Mouse (Mus musculus) heart, postnatal 25 days (tissue): ENCODE measurements around the gene Grn. TPM values are rescaled to one million over a fixed set of nuclear protein-coding genes. Genes with fewer than 3 reads are reported as not detected.
"Not testable (repeated sequence)": the region's sequence is repeated elsewhere in the genome, so short reads cannot be mapped to it uniquely, and the experiment has no call there.

Experiments used
- DNase-seq: peaks from one replicate; pipeline ENCODE4 v3.0.0; 2022; ENCODE audit warnings: low spot score
- intact Hi-C: fragments of 180-260 bp; cut with DNase I; formaldehyde crosslinking; loops from one replicate; pipeline ENCODE4 v1.15.1; 2025
- total RNA-seq, 2 experiments: library from RNA; stranded (reverse); gene quantifications; 2 replicates each; pipeline ENCODE4 v1.2.3; 2021

The Grn gene
- total RNA-seq, 2 experiments from 2014 or later = 101 to 104 TPM

DNA sequence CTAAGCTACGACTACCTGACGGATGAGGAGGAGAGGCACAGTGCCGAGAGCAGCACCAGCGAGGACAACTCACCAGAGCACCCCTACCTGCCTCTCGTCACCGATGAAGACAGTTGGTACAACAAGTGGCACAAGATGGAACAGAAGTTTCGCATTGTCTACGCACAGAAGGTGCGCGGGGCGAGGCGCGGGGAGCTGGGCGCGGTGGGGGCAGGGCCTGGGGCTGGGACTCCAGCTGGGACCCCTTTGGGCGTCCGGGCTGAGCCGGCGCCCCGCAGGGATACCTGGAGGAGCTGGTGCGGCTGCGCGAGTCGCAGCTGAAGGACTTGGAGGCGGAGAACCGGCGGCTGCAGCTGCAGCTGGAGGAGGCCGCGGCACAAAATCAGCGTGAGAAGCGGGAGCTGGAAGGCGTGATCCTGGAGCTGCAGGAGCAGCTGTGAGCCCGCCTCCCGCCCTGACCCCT, 30.5 kb upstream of the Grn start:
- no peak for DNase-seq
- intact Hi-C loops = no loop called here

DNA sequence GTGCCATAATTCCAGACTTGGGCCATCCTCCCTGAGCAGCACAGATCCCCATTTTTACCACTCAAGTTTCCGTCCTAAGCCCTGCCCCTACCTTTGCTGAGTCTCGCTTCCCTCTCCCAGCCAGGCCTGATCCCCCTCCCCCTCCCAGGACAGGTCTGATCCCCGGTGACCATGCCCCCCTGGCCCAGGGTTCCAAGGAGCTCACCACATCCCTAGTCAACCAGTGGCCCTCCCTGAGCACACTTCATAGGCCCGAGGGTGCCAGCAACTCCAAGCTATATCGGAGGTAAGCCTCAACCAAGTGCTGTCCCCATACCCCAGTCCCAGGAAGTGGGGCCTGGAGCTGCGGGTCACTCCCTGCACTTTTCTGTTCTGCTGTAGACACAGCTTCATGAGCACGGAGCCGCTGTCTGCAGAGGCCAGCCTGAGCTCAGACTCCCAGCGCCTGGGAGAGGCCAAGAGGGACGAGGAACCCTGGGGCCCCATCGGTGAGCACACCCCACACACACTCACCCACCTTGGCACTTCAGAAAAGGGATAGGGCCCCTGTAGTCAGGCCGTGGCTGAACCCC, 29.5 kb upstream of the Grn start:
- DNase-seq = no peak

DNA sequence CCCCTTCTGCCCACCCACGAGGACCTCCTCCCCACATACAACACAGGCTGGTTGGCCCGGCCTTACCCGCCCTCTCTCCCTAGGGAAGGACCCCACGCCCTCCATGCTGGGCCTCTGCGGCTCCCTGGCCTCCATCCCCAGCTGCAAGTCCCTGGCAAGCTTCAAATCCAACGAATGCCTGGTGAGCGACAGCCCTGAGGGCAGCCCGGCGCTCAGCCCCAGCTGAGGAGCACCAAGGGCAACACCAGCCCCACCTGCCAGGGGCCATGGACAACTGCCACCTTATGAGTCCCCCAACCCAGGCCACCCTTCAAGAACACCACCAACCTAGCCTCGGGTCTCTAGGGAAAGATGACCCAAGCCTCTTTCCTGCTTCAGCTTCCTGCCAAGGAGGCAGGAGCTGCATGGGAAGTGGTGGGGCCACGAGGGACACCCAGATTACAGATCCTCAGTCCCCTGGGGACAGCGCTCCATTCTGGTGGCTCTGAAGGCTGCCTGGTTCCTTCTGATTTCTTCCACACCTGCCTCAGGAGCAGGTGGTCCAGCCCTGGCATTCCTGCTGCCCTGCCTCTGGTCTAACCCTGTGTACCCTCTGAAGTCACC, 28.1 kb upstream of the Grn start:
- no peak for DNase-seq
- intact Hi-C loops = no loop called here

More for the DNA sequence above, 29.5 kb upstream of the Grn start:
- intact Hi-C loops = no loop called here

DNA sequence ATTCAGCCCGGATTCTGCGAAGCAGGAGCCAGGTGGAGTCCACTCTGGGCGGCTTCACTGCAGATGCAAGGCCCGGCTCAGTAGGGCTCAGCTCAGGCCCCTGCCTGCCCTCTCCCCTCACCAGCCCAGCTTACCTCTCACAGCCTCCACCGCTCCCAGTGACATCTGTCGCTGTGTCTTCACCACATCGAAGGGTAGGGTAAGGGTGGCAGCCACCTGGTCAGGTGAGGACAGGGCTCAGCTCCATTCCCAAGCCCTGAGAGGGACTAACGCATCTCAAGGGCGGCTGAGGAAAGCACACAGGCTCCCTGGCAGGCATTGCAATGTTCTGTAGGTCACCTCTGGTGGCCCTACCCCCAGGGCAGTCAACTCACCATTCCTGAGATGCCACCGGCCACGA, 26.5 kb upstream of the Grn start:
- DNase-seq = no peak
- intact Hi-C loops = no loop called here

DNA sequence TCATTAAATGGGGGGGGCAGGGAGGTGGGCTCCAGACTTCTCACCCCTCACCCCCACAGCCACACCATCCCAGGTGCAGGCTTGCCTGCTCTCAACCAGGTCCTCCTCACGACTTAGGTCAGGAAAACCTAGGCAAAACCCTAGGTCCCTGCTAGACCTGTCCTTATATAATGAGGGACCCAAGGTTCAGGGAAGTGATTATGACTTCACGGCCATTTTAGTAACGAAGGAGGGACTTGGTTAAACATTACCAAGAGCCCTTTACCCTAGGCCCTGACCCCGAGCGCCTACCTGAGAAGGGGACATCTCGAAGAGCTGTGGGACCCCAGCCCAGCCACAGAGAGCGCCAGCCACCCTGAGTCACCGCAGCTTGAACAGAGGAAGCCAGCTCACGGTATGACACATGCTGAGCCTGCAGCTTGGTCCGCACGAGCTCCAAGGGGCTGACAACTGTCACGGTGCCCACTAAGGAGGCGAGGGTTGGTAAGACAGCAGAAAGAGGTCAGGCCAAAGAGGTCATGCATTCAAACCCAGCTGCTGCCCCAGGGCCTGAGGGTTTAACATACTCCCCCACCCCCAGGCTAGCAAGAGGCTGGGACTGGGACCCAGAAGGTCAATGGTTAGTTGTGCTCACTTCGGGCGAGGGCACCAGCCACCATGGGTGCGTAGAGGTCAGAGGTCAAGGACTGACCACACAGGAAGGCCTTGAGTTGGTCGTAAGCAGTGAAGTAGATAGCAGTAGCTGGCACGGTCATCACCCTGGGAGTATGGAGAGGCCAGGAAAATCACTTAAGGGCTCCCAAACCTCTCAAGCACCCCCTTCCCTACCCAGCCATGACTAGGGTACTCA, 25.7 kb upstream of the Grn start:
- intact Hi-C loops = no loop called here

DNA sequence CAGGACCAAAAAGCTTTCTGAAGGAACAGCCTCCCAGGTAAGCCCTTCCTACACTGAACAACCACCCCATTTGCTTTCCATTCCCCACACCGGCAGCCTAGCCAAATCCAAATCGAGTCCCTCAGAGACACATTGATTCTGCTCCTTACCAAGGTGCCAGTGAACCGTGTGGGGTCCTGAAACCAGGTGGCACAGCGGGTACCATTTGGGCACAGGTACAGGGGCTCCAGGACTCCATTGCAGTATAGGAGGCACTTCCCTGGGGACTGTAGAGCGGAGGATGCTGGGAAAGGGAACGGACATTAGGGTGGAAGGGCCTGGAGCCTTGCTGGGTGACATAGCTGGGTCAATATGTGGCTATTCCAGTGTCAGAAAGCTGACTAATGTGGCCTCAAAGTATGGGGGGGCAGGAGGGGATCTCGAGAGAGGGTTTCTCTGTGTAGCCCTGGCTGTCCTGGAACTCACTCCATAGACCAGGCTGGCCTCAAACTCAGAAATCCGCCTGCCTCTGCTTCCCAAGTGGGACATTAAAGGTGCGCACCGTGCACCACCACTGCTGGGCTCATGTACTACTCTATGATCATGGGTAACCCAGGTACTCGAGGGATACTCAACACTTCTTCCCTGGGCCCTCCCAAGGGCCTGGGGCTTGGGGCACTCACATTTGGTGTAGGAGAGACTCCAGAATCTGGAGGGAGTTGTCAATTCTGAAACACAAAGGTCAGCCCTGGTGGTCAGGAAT, 24.4 kb upstream of the Grn start:
- no peak for DNase-seq
- intact Hi-C loops = loop anchor here (2.0 kb wide), 1 partner anchor 67 kb away; no protein-coding TSS in a partner anchor

More for the DNA sequence above, 25.7 kb upstream of the Grn start:
- no peak for DNase-seq

DNA sequence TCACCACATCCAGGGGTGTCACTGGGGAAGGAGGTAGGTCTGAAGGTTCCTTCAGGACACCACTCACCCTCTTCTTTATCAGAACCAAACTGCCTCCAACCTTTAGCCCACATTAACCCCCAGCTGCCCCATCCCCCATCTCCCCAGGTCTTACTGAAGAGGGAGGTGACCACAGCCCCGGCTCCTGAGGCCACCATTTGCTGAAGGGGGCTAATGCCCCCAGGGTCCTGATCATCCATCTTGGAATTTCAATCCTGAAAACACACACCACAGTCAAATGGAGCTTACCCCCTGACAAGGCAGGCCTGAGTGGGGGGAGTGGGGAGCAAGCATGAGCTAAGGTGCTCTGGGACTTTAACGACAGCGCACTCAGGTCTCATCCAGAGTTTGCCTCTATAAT, 23.7 kb upstream of the Grn start:
- DNase-seq = no peak
- intact Hi-C loops = loop anchor here (2.0 kb wide), 1 partner anchor 68 kb away; no protein-coding TSS in a partner anchor

DNA sequence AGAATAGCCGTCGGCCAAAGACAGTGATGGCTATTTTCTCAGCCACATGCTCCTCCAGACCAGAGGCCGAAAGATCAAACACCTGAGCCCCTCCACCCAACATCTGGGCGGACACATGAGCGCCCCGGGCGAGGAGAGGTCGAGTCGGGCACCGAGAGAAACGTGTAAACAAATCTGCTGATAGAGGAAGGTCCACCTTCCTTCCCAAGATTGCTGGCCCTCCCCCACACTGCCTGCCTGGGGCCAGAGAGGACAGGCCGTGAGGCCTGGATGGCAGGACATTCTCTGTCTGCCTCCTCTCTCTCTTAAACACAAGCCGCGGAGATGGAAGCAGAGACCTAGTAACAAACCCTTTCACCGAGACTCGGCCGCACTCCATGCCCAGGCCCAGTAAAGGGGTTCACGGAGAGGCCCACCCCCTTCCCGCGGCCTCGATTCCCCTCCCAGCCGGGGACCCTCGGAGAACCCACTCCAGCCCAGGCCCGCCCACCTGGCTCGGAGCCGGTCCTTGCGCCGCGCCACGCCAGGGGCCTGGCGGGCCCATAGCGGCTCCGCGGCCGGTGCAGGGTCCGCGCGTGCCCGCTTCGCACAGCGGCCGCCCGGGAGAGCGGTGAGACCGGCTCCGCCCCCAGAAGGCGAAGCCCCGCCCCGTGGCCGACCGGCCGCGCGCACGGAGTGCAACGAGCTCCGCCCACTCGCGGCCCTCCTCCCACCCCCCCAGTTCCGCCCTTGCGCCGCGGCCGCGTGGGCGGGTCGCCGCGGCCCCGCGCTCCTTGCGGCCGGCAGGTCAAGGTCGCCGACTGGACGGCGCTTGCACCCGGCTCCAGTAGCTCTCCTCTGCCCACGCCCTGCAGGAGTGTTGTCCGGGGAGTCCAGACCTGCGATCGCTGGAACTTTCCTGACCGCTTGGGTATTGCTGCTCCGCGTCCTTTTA, 22.9 kb upstream of the Grn start:
- intact Hi-C loops = loop anchor here (1.0 to 2.0 kb wide), 2 partner anchors 68 to 89 kb away; no protein-coding TSS in a partner anchor

DNA sequence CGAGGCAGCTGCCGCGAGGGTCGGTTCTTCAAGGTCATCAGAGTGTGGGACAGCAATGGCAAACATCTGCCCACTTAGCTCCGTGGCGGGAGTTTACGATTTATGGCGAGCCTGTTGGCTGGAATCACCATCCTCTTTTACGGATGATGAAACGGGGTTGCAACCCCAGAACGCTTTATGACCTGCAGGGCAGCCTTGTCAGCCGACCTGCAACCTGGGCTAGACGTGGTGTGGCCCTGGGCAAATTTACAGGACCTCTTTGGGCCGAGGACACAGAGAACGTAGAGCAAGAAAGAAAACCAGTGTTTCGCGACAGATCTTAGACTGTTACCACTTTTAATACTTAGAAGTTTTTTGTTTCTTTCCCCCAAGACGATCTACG, 22.3 kb upstream of the Grn start, which contains the start of gene Slc25a39:
TSS of gene Slc25a39 (minus strand) at position 113 of the 382 bp plus-strand sequence.
- intact Hi-C loops = loop anchor here (1.0 to 2.0 kb wide), 2 partner anchors 69 to 90 kb away; no protein-coding TSS in a partner anchor
- DNase-seq = no peak

More for the DNA sequence above, 22.9 kb upstream of the Grn start:
- peak; percentile 85 for DNase-seq

DNA sequence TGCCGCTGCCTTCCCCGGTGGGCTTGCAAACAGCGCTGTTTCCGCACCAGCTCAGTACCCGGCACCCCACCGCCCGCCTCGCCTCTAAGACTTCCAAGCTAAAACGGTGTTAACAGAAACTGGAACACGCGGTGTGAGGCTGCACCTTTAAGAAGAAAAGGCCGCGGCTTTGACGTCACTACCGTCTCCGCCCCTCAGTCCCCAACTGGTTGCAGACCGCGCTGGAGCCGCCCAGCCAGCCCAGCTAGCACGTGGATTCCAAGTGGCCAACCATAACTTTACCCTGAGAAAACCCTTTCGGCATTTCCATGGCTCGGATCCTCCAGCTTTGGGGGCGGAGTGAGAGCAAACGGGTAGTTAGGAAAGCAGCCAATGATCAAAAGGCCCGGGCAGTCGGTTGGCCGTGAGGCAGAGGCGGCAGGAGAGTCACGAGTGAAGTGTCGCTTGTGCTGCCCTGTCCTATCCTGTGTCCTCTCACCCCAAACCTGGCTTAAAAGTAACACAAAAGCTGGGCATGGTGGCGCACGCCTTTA, 21.7 kb upstream of the Grn start:
- intact Hi-C loops = no loop called here
- peak; percentile 97 for DNase-seq

DNA sequence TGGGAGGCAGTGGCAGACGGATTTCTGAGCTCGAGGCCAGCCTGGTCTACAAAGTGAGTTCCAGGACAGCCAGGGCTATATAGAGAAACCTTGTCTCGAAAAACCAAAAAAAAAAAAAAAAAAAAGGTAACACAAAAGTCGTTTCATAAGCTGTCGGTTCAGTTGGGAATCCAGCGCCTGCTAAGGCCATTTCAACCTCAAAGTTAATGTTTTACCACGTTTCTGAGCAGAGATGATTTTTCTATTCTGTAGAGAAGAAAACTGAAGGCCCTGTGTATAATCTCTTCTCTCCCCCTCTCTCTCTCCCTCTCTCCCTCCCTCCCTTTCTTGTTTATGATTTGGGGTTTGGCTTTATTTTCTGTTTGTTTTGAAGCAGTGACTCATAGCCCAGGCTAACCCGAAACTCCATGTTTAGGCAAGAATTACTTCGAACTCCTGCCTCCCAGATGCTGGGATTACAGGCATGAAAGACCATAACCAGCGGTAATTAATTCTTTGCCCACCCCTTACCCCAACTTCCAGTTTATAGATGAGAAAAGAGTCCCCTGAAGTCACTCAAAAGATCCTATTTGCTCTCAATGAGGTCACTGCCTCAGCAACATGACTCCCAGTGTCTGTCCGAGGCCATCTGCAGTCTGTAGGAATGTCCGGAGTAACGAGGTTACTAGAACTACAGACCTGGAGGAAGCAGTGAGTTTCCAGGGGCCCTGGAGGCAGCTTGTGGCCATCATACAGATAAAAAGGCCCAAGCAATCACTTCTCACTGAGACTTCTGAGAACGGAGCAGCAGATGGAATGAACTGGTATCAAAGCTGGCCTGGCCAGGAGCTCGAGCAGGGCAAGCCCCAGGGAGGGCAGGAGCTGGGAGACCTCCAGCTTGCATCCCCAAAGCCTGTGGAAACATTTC, 21.0 kb upstream of the Grn start:
- intact Hi-C loops = loop anchor here (1.0 kb wide), 1 partner anchor 20 kb away; no protein-coding TSS in a partner anchor

DNA sequence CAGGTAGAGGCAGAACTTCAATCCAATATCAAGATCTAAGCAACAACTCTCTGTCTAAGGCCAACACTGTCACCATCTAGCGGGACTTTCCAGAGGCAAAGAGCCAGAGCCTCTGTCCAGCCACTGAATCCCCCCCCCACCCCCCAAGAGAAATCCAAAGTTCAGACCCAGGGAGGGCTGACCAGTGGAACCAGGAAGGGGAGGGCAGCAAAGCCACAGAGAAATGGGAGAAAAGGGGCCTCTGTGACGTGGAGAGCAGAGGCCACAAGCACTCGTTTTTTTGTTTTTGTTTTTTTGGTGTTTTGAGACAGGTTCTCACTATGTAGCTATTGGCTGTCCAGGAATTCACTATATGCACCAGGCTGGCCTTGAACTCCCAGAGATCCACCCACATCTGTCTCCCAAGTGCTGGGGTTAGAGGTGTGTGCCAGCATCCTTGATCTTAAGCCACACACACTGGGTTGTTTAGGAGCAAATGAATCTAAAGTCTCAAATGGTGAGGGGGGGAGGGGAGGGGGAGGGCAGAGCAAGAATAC, 20.3 kb upstream of the Grn start:
- intact Hi-C loops = loop anchor here (1.0 kb wide), 1 partner anchor 19 kb away; no protein-coding TSS in a partner anchor
- DNase-seq = no peak

More for the DNA sequence above, 21.0 kb upstream of the Grn start:
- no peak for DNase-seq

DNA sequence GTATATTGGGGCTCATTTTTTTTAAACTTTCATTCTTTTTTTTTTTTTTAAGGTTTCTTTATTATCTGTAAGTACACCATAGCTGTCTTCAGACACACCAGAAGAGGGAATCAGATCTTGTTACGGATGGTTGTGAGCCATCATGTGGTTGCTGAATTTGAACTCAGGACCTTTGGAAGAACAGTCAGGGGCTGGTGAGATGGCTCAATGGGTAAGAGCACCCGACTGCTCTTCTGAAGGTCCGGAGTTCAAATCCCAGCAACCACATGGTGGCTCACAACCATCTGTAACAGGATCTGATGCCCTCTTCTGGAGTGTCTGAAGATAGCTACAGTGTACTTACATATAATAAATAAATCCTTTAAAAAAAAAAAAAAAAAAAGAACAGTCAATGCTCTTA, 19.8 kb upstream of the Grn start:
- intact Hi-C loops = not testable (repeated sequence)

DNA sequence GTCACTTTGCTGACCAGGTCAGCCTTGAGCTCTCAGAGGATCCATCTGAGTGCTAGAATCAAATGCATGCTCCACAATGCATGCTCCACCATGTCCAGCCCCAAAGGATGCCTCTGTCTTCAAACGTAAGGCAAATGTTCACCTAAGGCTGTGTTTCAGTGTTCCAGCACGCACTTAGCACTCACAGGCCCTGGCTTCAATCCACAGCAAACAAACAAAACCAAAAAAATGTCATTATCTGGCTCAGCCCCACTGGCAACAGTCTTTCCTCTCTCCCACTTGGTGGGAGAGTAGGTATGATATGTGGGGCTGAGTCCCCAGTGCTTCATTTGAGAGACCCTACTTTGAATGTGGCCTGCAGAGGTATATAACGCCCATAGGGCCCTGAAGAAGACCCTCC, 19.1 kb upstream of the Grn start:
- no peak for DNase-seq
- intact Hi-C loops = loop anchor here (1.0 kb wide), 1 partner anchor 102 kb away; no protein-coding TSS in a partner anchor

More for the DNA sequence above, 19.8 kb upstream of the Grn start:
- DNase-seq = not testable (repeated sequence)

DNA sequence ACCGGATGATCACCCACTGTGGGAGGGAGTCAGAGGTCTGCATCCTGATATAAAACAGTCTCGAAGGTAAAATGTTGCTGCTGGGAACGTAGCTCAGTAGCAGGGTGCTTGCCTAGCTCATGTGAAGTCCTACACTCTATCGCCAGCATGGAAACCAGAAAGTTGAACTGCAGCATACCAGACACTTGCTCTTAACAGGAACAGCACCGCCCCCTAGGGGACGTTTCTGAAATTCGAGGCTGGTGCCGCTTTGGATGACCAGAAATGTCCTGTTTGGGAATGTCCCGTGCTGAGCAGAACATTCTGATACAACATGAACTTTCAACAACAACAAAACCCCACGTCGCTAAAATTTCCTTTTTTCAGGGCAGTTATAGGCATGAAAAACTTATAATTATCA, 18.4 kb upstream of the Grn start:
- peak; percentile 77 for DNase-seq
- intact Hi-C loops = loop anchor here (1.0 kb wide), 1 partner anchor 102 kb away; no protein-coding TSS in a partner anchor

DNA sequence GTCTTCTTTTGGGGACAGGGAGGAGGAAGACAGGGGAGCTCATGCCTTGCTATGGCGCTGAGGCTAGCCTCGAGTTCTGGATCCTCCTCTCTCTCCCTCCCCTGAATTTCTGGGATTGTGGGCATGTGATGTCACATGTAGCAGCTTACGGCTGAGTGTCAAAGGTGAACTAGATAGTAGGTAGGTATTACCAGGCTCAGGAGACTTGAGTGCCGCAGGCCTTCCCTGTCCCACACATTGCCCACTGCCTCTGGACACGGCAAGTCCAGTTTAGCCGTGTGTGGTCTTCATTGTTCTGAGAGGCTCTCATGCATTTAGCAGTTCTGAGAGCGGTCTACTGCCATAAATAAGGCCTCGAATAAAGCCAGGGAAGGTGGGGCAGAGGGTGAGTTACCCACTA, 17.1 kb upstream of the Grn start:
- intact Hi-C loops = no loop called here
- no peak for DNase-seq
